In the genomic region with DNA sequence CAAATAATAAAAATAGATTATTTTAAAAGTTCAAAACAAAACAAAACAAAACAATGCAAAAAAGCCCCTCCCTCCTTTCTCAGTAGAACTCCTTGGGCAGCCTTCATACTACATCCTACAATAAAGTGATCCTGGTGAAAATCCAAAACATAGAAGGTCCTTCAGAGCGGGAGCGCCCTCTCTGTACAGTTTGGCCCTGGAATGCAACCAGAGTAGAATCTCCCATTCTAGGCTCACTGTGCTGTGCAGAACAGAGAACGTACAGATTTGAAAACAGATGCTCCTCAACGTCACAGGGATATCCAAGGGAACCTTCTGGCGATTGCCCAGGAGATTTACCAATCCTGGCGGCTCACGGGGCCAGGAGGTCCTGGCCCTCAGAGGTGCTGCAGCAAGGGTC, we compare ENCODE assay signal across 35 mouse cellular contexts. TPM values are rescaled to one million over a fixed set of nuclear protein-coding genes. Genes with fewer than 3 reads are reported as not detected.
"Had no signal": no experiment of that assay in that cellular context is flagged by ENCODE, and none has a peak within 500 bp of the region (broad histone marks: within the 10 kb centered on the region; RNA-seq: fewer than 3 reads in every experiment).

TSS of gene Iqcm (plus strand) at position 301 of the 400 bp plus-strand sequence.

- H3K9ac ChIP-seq: limb, embryonic 12.5 days; limb, embryonic 13.5 days; limb, embryonic 15.5 days; liver, embryonic 12.5 days; liver, embryonic 13.5 days; liver, embryonic 14.5 days; liver, embryonic 15.5 days; liver, postnatal 0 days; lung, embryonic 14.5 days; lung, embryonic 15.5 days; midbrain, embryonic 12.5 days; midbrain, embryonic 13.5 days; midbrain, embryonic 15.5 days had no signal

- ATAC-seq: liver, embryonic 12.5 days; liver, postnatal 0 days; lung, postnatal 0 days; midbrain, embryonic 13.5 days; midbrain, embryonic 15.5 days; midbrain, embryonic 16.5 days had no signal

- H3K4me1 ChIP-seq: limb, embryonic 10.5 days; limb, embryonic 12.5 days; limb, embryonic 13.5 days; limb, embryonic 15.5 days; liver, embryonic 12.5 days; liver, embryonic 13.5 days; liver, embryonic 15.5 days; lung, embryonic 15.5 days; megakaryocyte, embryonic 14.5 days; midbrain, embryonic 12.5 days; midbrain, embryonic 13.5 days; midbrain, embryonic 15.5 days had no signal

- H3K4me2 ChIP-seq: limb, embryonic 12.5 days; limb, embryonic 13.5 days; limb, embryonic 15.5 days; liver, embryonic 11.5 days; liver, embryonic 12.5 days; liver, embryonic 13.5 days; liver, embryonic 15.5 days; lung, embryonic 14.5 days; lung, embryonic 15.5 days; midbrain, embryonic 11.5 days; midbrain, embryonic 12.5 days; midbrain, embryonic 13.5 days; midbrain, embryonic 15.5 days had no signal

- H3K27me3 ChIP-seq: limb, embryonic 12.5 days; limb, embryonic 13.5 days; limb, embryonic 15.5 days; liver, embryonic 12.5 days; liver, embryonic 13.5 days; liver, embryonic 15.5 days; lung, embryonic 15.5 days; megakaryocyte, embryonic 14.5 days; midbrain, embryonic 12.5 days; midbrain, embryonic 13.5 days; midbrain, embryonic 15.5 days had no signal

- H3K9me3 ChIP-seq: limb, embryonic 10.5 days; limb, embryonic 12.5 days; limb, embryonic 13.5 days; limb, embryonic 15.5 days; liver, embryonic 15.5 days; lung, embryonic 15.5 days; midbrain, embryonic 12.5 days; midbrain, embryonic 13.5 days; midbrain, embryonic 15.5 days had no signal

- H3K27ac ChIP-seq: left cerebral cortex, adult 2 months; limb, embryonic 10.5 days; limb, embryonic 12.5 days; limb, embryonic 13.5 days; limb, embryonic 15.5 days; liver, embryonic 12.5 days; liver, embryonic 13.5 days; liver, embryonic 14.5 days; liver, embryonic 15.5 days; lung, embryonic 15.5 days; macrophage; midbrain, embryonic 12.5 days; midbrain, embryonic 13.5 days; midbrain, embryonic 15.5 days had no signal

- H3K36me3 ChIP-seq: limb, embryonic 10.5 days; limb, embryonic 12.5 days; limb, embryonic 13.5 days; limb, embryonic 15.5 days; liver, embryonic 12.5 days; liver, embryonic 13.5 days; liver, embryonic 15.5 days; lung, embryonic 15.5 days; midbrain, embryonic 12.5 days; midbrain, embryonic 13.5 days; midbrain, embryonic 15.5 days had no signal

- DNase-seq: layer of hippocampus, postnatal 36 days; left cerebral cortex, postnatal 4 days; liver; liver, embryonic 13.5 days; liver, postnatal 0 days; lung, adult 18-20 months; lung, adult 2 months; lung, embryonic 14.5 days; lung, postnatal 10 days; lung, postnatal 14 days; lung, postnatal 36 days; lung, postnatal 4 days had no signal

- H3K4me3 ChIP-seq: left cerebral cortex, adult 2 months; limb, embryonic 10.5 days; limb, embryonic 12.5 days; limb, embryonic 13.5 days; limb, embryonic 15.5 days; liver, embryonic 12.5 days; liver, embryonic 13.5 days; liver, embryonic 15.5 days; lung, embryonic 15.5 days; megakaryocyte, embryonic 14.5 days; midbrain, embryonic 12.5 days; midbrain, embryonic 13.5 days; midbrain, embryonic 15.5 days; myocyte had no signal

RNA-seq across cellular contexts. Expression of gene Iqcm, which starts in this region (rescaled TPM):
- polyA plus RNA-seq: limb, embryonic 10.5 days; limb, embryonic 12.5 days; limb, embryonic 14.5 days; limb, embryonic 15.5 days; liver, adult 2 months; liver, embryonic 11.5 days; liver, embryonic 12.5 days; liver, embryonic 13.5 days; liver, embryonic 14.5 days; liver, embryonic 15.5 days; liver, embryonic 16.5 days; liver, postnatal 0 days; lung, adult 2 months; lung, embryonic 16.5 days; macrophage; midbrain, embryonic 11.5 days; midbrain, embryonic 12.5 days; midbrain, embryonic 13.5 days; midbrain, embryonic 15.5 days; myocyte had no signal
